Mouse (Mus musculus): Measurements from ENCODE around the gene Smad3. TPM values are rescaled to one million over a fixed set of nuclear protein-coding genes. Genes with fewer than 3 reads are reported as not detected.

The Smad3 gene
- total and polyA plus RNA-seq, 2 experiments from 2014 or later, result 7.5 to 34.0 TPM

GRCm38 (mm10) chr9:63776735-63777134 is 18.9 kb upstream of the Smad3 start:
- Histone ChIP-seq H3K4me2 (ENCODE audit: low read depth, low read length) (no peak overlapping the region), H3K9me3 (ENCODE audit: low read length) (no peaks in the 10 kb centered on the region), H3K27me3 (ENCODE audit: insufficient read depth, low read length) (no peaks in the 10 kb centered on the region), H3K9ac (replicated peaks; ENCODE audit: low read length) (no peak overlapping the region), H3K36me3 (ENCODE audit: insufficient read depth, low read length) (no peaks in the 10 kb centered on the region), H3K27ac (no peak overlapping the region), H3K4me3 (ENCODE audit: low read length) (no peak overlapping the region), H3K4me1 (ENCODE audit: insufficient read depth, low read length) (peaks cover 9% of the 10 kb centered on the region; the same call in 1 of the 2 replicates)
- DNase-seq (ENCODE audit: low spot score) (no peak), ATAC-seq (no peak)
- no peak for TF ChIP-seq CTCF (IDR thresholded peaks at IDR 0.05; ENCODE audit: low read depth)
- 71% methylated on average over 3 of the region's 3 CpGs for WGBS

DNA sequence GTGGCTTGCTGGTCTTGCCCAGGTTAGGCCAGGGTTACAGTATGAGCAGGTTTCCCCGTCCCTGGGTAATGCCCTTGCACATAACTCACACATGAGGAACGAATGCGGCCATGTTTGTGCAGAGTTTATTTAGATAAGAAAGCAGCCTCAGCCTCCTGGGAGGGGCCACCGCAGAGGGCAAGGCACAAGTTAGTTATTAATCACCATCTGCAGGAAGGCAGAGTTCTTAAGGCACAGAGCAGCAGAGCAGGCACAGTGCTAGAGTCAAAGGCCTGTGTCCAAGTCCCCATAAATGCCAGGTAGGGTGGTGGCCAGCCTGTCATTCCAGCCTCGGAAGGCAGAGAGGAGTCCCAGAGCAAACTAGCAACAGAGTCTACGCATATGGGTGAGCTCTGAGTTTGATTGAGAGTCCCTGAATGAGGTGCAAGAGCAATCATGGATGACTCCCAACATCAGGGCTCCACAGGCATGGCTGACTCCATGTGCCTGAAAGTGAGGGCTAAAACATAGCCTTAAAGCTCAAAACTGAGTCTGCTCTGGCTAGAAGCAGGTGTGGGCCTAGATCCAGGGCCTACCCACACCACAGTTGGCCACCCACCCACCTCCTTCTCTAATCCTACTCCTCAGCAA is 17.2 kb upstream of the Smad3 start:
- H3K27me3 ChIP-seq (ENCODE audit: insufficient read depth, low read length), result no peaks in the 10 kb centered on the region
- DNase-seq (ENCODE audit: low spot score), result no peak
- H3K4me3 ChIP-seq (ENCODE audit: low read length), result no peak overlapping the region
- no peak for ATAC-seq
- peaks cover 5% of the 10 kb centered on the region; the same call in 1 of the 2 replicates for H3K4me1 ChIP-seq (ENCODE audit: insufficient read depth, low read length)
- no peak for TF ChIP-seq CTCF (IDR thresholded peaks at IDR 0.05; ENCODE audit: low read depth)
- no peaks in the 10 kb centered on the region for H3K36me3 ChIP-seq (ENCODE audit: insufficient read depth, low read length)
- WGBS, result 85% methylated on average over 6 of the region's 6 CpGs
- H3K27ac ChIP-seq, result no peak overlapping the region
- no peaks in the 10 kb centered on the region for H3K9me3 ChIP-seq (ENCODE audit: low read length)
- no peak overlapping the region for H3K4me2 ChIP-seq (ENCODE audit: low read depth, low read length)
- H3K9ac ChIP-seq (replicated peaks; ENCODE audit: low read length), result no peak overlapping the region

- no peak for TF ChIP-seq CTCF (IDR thresholded peaks at IDR 0.05; ENCODE audit: low read depth)
- no peaks in the 10 kb centered on the region for H3K9me3 ChIP-seq (ENCODE audit: low read length)
- H3K27ac ChIP-seq, result no peak overlapping the region
- H3K4me1 ChIP-seq (ENCODE audit: insufficient read depth, low read length), result peaks cover 5% of the 10 kb centered on the region; the same call in 1 of the 2 replicates
- H3K27me3 ChIP-seq (ENCODE audit: insufficient read depth, low read length), result no peaks in the 10 kb centered on the region
- H3K9ac ChIP-seq (replicated peaks; ENCODE audit: low read length), result no peak overlapping the region
- WGBS, result 49% methylated on average over 10 of the region's 10 CpGs
- no peak for ATAC-seq
- H3K4me3 ChIP-seq (ENCODE audit: low read length), result no peak overlapping the region
- H3K4me2 ChIP-seq (ENCODE audit: low read depth, low read length), result no peak overlapping the region
- DNase-seq (ENCODE audit: low spot score), result no peak
- H3K36me3 ChIP-seq (ENCODE audit: insufficient read depth, low read length), result no peaks in the 10 kb centered on the region
Measured at GRCm38 (mm10) chr9:63772452-63772851, 14.7 kb upstream of the Smad3 start.

- ATAC-seq (no peak), DNase-seq (ENCODE audit: low spot score) (no peak)
- TF ChIP-seq CTCF (IDR thresholded peaks at IDR 0.05; ENCODE audit: low read depth), result no peak
- 44% methylated on average over 5 of the region's 5 CpGs for WGBS
- H3K27me3 ChIP-seq (ENCODE audit: insufficient read depth, low read length), result no peaks in the 10 kb centered on the region
- no peak overlapping the region for H3K4me2 ChIP-seq (ENCODE audit: low read depth, low read length)
- H3K27ac ChIP-seq, result no peak overlapping the region
- H3K4me1 ChIP-seq (ENCODE audit: insufficient read depth, low read length), result peaks cover 5% of the 10 kb centered on the region; the same call in 1 of the 2 replicates
- H3K4me3 ChIP-seq (ENCODE audit: low read length), result no peak overlapping the region
- H3K9ac ChIP-seq (replicated peaks; ENCODE audit: low read length), result no peak overlapping the region
- H3K9me3 ChIP-seq (ENCODE audit: low read length), result no peaks in the 10 kb centered on the region
- H3K36me3 ChIP-seq (ENCODE audit: insufficient read depth, low read length), result no peaks in the 10 kb centered on the region
Measured at GRCm38 (mm10) chr9:63771676-63772075, 13.9 kb upstream of the Smad3 start.

DNA sequence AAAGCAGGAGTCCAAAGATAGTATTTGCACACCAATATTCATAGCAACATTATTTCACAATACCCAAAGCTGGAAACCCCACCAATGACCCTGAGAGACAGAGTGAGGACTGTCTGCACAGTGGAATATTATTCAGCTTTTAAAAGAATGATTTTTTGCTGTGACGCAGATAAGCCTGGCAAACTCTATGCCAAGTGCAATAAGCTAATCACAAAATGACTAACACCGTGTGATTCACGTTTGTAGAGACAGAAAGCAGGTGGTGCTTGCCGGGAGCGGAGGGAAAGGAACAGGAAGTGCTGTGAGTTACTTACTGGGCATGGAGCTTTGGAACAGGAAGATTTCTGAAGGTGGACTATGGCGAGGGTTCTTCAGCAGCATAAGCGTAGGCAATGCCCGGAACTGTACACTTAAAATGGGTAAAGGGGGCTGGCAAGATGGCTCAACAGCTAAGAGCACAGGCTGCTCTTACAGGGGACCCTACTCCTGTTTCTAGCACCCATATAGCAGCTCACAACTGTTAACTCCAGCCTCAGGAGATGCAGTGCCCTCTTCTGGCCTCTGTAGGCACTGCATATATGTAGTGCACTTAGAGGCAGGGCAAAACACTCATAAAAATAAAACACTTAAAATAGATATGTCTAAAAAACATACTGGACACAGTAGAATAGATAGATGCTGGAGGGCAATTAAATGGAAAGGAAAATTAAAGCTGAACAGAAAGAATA is 3.7 kb upstream of the Smad3 start:
- 0 out of 2 replicates have a peak, but pooled peaks cover 11% of the 10 kb centered on the region for H3K4me1 ChIP-seq (ENCODE audit: insufficient read depth, low read length)
- no peaks in the 10 kb centered on the region for H3K27me3 ChIP-seq (ENCODE audit: insufficient read depth, low read length)
- no peak for DNase-seq (ENCODE audit: low spot score)
- H3K9me3 ChIP-seq (ENCODE audit: low read length), result no peaks in the 10 kb centered on the region
- H3K4me2 ChIP-seq (ENCODE audit: low read depth, low read length), result no peak overlapping the region
- H3K36me3 ChIP-seq (ENCODE audit: insufficient read depth, low read length), result no peaks in the 10 kb centered on the region
- H3K27ac ChIP-seq, result no peak overlapping the region
- 95% methylated on average over 8 of the region's 8 CpGs for WGBS
- no peak for ATAC-seq
- H3K4me3 ChIP-seq (ENCODE audit: low read length), result no peak overlapping the region
- H3K9ac ChIP-seq (replicated peaks; ENCODE audit: low read length), result no peak overlapping the region
- TF ChIP-seq CTCF (IDR thresholded peaks at IDR 0.05; ENCODE audit: low read depth), result 0 out of 2 replicates have a peak, but pooled peaks have one; percentile 21

DNA sequence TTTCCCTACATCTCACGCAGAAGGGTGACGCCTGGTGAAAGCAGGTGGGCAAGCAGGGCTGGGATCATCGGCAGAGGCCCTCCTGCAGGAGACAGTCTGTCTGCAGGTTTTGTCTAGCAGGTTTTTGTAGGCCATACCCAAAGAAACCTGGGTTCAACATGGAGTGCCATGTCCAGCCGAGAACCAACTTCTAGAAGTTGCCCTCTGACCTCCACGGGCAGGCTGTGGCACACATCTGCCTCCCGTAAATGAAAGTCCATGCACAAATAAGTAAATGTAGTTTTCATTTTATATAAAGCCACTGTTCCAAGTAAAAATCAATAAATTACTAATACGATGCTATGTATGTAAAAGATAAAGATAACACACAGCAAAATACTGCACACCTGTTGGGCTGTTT is 3.0 kb upstream of the Smad3 start:
- ATAC-seq, result no peak
- Histone ChIP-seq H3K27ac (no peak overlapping the region), H3K4me2 (ENCODE audit: low read depth, low read length) (no peak overlapping the region), H3K9ac (replicated peaks; ENCODE audit: low read length) (no peak overlapping the region), H3K4me1 (ENCODE audit: insufficient read depth, low read length) (0 out of 2 replicates have a peak, but pooled peaks cover 16% of the 10 kb centered on the region), H3K36me3 (ENCODE audit: insufficient read depth, low read length) (no peaks in the 10 kb centered on the region), H3K4me3 (ENCODE audit: low read length) (no peak overlapping the region), H3K27me3 (ENCODE audit: insufficient read depth, low read length) (no peaks in the 10 kb centered on the region), H3K9me3 (ENCODE audit: low read length) (no peaks in the 10 kb centered on the region)
- no peak for DNase-seq (ENCODE audit: low spot score)
- 96% methylated on average over 7 of the region's 7 CpGs for WGBS
- TF ChIP-seq CTCF (IDR thresholded peaks at IDR 0.05; ENCODE audit: low read depth), result no peak
